Mouse (Mus musculus) midbrain, embryonic 12.5 days (tissue): ENCODE measurements at regions not wholly inside any gene's neighbourhood (a gene's known extent, or its start where the extent isn't known, plus 50 kb on each side); places are given as distances from the start of the nearest gene placed in this dataset.

ENCODE experiments used
- ATAC-seq: fragments of 200-750 bp; cut with Nextera tagmentation; 2 replicates; pipeline ENCODE4 v1.8.0; 2017; ENCODE audit warnings: low read depth, moderate TSS enrichment, moderate library complexity; ENCODE audit not compliant: low FRiP score
- H3K27ac ChIP-seq: fragments of 300-500 bp; sonication (generic); replicated peaks from 2 replicates; pipeline ENCODE4 v1.5.1; 2016; ENCODE audit warnings: mild to moderate bottlenecking
- H3K27me3 ChIP-seq: fragments of 300-500 bp; sonication (generic); 2 replicates; pipeline ENCODE4 v1.6.1; 2016; ENCODE audit warnings: mild to moderate bottlenecking
- H3K36me3 ChIP-seq: fragments of 300-500 bp; sonication (generic); 2 replicates; pipeline ENCODE4 v1.6.1; 2016
- H3K4me1 ChIP-seq: fragments of 300-500 bp; sonication (generic); 2 replicates; pipeline ENCODE4 v1.6.1; 2016
- H3K4me2 ChIP-seq: fragments of 300-500 bp; sonication (generic); replicated peaks from 2 replicates; pipeline ENCODE4 v1.6.1; 2016; ENCODE audit warnings: mild to moderate bottlenecking, moderate library complexity
- H3K4me3 ChIP-seq: fragments of 300-500 bp; sonication (generic); 2 replicates; pipeline ENCODE4 v1.5.1; 2016; ENCODE audit warnings: mild to moderate bottlenecking
- H3K9ac ChIP-seq: fragments of 300-500 bp; sonication (generic); replicated peaks from 2 replicates; pipeline ENCODE4 v1.6.1; 2016; ENCODE audit warnings: mild to moderate bottlenecking, moderate library complexity
- H3K9me3 ChIP-seq: fragments of 300-500 bp; sonication (generic); 2 replicates; pipeline ENCODE4 v1.6.1; 2016; ENCODE audit warnings: mild to moderate bottlenecking
- WGBS: fragments of 180-500 bp; shearing (Covaris S2); methylation state at CpG from one replicate; pipeline ENCODE4 v1.1.7; 2016; 5-methylcytosine and 5-hydroxymethylcytosine counted together

DNA sequence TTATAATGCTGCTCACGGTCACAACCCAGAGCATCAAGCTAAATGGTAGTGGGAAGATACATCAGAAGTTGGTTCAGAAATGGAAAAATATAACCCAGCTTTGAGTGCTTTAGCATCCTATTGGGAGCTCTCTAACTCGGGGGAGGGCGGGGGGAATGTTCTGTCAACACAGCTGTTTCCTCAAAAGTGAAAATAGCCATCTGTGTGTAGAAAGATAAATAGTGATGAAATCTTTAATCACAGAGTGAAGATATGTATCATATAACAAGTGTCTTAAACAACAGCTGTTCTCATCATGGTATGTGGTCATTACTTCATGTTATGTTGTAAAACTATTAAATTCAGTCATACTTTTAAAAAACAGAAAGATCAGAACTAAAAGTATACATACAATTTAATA lies 248.4 kb upstream of the Siglech start:
- Histone ChIP-seq H3K27me3 (no peaks in the 10 kb centered on the region), H3K4me3 (no peak overlapping the region), H3K27ac (no peak overlapping the region), H3K4me1 (no peaks in the 10 kb centered on the region), H3K36me3 (no peaks in the 10 kb centered on the region), H3K9ac (no peak overlapping the region), H3K4me2 (no peak overlapping the region), H3K9me3 (no peaks in the 10 kb centered on the region)
- WGBS, result 88% methylated on average over 3 of the region's 3 CpGs
- ATAC-seq, result no peak

DNA sequence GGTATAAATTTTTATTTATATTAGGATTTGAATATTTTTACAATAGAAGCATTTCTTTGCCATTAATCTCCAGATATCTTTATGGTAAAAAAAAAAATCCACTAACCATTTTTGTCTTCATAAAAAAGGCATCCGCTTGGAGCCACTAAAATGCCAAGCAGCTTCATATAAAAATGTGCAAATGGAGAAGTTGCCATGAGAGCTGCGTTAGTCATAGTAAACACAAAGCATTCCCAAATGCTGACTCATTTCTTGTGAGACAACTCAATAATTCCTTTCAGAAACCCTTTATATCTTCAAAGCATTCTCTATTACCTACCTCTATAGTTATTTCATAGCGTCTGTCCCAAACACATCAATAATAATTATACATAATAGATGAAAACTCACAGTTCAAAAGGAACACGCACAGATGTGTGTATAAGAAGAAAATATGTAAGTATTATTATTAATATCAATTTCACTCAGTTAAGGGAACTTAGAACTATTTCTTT lies 228.1 kb upstream of the Siglech start:
- Histone ChIP-seq H3K9ac (no peak overlapping the region), H3K27me3 (no peaks in the 10 kb centered on the region), H3K9me3 (no peaks in the 10 kb centered on the region), H3K27ac (no peak overlapping the region), H3K36me3 (no peaks in the 10 kb centered on the region), H3K4me1 (no peaks in the 10 kb centered on the region), H3K4me3 (no peak overlapping the region), H3K4me2 (no peak overlapping the region)
- WGBS, result 81% methylated on average over 4 of the region's 4 CpGs
- no peak for ATAC-seq

DNA sequence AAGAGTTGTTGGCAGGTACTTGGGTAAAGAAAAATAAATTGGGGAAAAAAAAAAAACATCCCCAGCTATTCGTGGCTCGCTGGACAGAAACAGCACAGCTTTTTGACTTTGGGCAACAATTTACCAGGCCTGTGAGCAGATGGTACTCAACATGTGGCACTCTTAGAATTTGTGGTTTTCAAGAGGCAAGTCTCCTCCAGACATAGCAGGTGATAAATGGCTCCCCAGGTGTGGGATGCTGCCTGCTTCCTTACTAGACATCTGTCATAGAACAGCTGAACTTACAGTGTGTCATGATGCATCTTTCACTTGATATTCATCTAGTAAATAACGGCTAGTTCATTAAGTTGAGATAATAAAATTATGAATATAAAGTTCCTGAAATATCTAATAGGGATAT lies 218.8 kb upstream of the Siglech start:
- H3K27me3 ChIP-seq, result no peaks in the 10 kb centered on the region

DNA sequence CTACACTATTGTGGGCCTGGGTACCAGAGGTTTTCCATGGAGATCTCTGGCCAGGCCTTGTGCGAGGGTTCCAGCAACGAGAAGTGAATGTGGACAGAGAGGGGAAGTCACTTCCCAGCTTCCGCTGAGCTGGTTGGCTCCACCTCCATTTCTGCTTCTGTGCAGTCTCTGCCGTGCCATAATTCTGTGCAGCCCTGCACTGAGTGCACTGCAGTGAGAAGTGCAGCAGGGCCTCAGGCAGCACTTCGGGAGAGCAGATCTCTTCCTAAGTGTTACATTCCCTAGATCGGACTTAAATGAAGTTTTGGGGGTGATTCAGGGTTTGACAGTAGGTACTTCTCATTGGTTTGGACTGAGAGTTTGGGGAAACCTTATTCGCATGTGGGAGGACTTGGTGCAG lies 194.6 kb upstream of the Siglech start:
- no peak overlapping the region for H3K27ac ChIP-seq
- no peak overlapping the region for H3K9ac ChIP-seq
- ATAC-seq, result no peak
- no peaks in the 10 kb centered on the region for H3K4me1 ChIP-seq
- H3K4me3 ChIP-seq, result no peak overlapping the region
- 88% methylated on average over 7 of the region's 7 CpGs for WGBS
- H3K4me2 ChIP-seq, result no peak overlapping the region
- no peaks in the 10 kb centered on the region for H3K9me3 ChIP-seq
- H3K27me3 ChIP-seq, result no peaks in the 10 kb centered on the region
- no peaks in the 10 kb centered on the region for H3K36me3 ChIP-seq

More for the DNA sequence above, 218.8 kb upstream of the Siglech start:
- no peak for ATAC-seq
- Histone ChIP-seq H3K9ac (no peak overlapping the region), H3K4me1 (no peaks in the 10 kb centered on the region), H3K27ac (no peak overlapping the region), H3K4me2 (no peak overlapping the region), H3K4me3 (no peak overlapping the region), H3K36me3 (no peaks in the 10 kb centered on the region), H3K9me3 (no peaks in the 10 kb centered on the region)
- WGBS, result 89% methylated on average over 3 of the region's 3 CpGs

DNA sequence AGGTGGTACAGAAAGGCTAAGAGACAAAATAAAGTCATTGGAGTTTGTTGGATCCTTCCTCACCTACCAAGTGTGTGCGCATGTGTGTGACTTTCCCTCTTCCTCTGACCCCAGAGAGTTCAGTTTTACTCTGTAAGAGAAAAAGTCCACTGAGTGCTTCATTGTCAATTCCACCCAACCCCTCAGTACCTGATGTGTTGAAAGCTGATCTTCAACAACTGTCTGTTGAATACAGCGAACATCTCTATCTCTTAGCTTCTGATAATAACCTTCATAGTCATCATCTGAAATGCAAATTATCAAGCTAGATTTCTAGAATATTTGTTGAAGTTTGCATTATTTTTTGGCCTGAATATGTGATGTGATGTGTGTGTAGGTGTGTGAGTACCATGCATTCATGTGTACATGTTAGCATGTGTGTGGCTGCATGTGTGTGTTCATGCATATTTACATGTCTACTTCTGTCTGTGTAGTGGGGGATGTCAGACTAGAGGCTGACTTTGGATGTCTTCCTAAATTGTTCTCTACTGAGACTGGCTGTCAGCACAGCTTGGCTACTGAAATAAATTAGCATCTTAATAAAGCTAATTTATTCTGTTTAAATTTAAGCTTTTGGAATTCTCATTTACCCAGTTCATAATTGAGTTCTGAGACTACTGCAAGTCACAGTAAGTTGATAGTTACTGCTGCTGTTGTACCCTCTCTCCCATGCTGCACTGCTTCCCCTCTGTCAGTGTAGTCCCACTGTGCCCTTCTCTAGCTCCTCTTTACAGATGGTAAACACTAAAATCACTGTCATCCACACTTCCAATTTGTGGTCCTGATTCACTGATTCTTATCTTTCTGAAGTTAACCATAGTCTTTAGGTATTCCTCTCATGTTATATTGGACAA lies 186.7 kb upstream of the Siglech start:
- Histone ChIP-seq H3K4me3 (no peak overlapping the region), H3K9me3 (no peaks in the 10 kb centered on the region), H3K4me1 (no peaks in the 10 kb centered on the region), H3K36me3 (no peaks in the 10 kb centered on the region), H3K27ac (no peak overlapping the region), H3K9ac (no peak overlapping the region), H3K27me3 (no peaks in the 10 kb centered on the region), H3K4me2 (no peak overlapping the region)
- ATAC-seq, result peak; percentile 75
- WGBS, result 96% methylated on average over 2 of the region's 2 CpGs
